In genomic region chr1:118531259-118531658, GRCm38 (mm10) we compare ENCODE assay signal across 12 mouse cellular contexts.
"Had no signal": no experiment of that assay in that cellular context is flagged by ENCODE, and none has a peak within 500 bp of the region (broad histone marks: within the 10 kb centered on the region; RNA-seq: fewer than 3 reads in every experiment).

No protein-coding gene starts in this region.

- H3K4me2 ChIP-seq: limb, embryonic 13.5 days; midbrain, embryonic 13.5 days had no signal

- H3K4me1 ChIP-seq: limb, embryonic 13.5 days; midbrain, embryonic 13.5 days had no signal

- H3K27ac ChIP-seq: kidney, postnatal 0 days; limb, embryonic 13.5 days; liver, embryonic 14.5 days; midbrain, embryonic 13.5 days; stomach, postnatal 0 days had no signal

- H3K27me3 ChIP-seq: limb, embryonic 13.5 days; midbrain, embryonic 13.5 days had no signal

- H3K4me3 ChIP-seq: limb, embryonic 13.5 days; midbrain, embryonic 13.5 days had no signal

- DNase-seq: kidney, adult 9 months; kidney, postnatal 36 days; left cerebral cortex, postnatal 4 days; lung, adult 18-20 months; right cerebral cortex, postnatal 14 days; thymus, adult 18-20 months; thymus, postnatal 14 days had no signal

- H3K9me3 ChIP-seq: midbrain, embryonic 13.5 days had no signal

- ATAC-seq: midbrain, embryonic 13.5 days had no signal

- H3K9ac ChIP-seq: limb, embryonic 13.5 days; liver, embryonic 14.5 days; midbrain, embryonic 13.5 days had no signal
